8 mouse cellular contexts compared by ENCODE assay signal in the genomic region with DNA sequence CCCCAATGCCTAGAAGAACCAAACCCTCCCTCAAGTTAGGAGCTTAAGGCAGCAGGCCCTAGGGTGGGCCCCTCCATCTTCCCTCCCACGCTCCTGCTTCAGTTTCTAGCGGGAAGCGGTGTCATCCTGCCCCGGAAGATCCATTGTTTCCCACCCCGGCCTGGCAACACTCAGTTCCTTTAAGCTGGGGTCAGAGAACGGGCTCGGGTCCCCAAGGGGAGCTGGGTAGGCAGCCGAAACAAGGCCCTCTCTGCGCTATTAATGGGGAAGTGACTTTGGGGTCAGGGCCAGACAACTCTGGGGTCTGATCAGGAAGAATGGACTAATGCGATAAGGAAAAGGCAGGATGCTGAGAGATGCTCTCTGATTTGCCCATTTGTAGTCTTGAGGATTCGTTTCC. TPM values are rescaled to one million over a fixed set of nuclear protein-coding genes. Genes with fewer than 3 reads are reported as not detected.
DNase-seq lines count a peak whose midpoint lies in the region; ATAC-seq and TF ChIP-seq lines count a peak whose summit lies in the region.

No protein-coding gene starts in this region.

- H3K36me3 ChIP-seq in thymus, adult 2 months (ENCODE audit: control insufficient read depth, insufficient read depth, low read length), result peaks cover 19% of the 10 kb centered on the region
- H3K36me3 ChIP-seq in embryonic facial prominence, embryonic 12.5 days, result peaks cover 27% of the 10 kb centered on the region
- H3K36me3 ChIP-seq in heart, embryonic 15.5 days, result peaks cover 24% of the 10 kb centered on the region
- H3K36me3 ChIP-seq in kidney, embryonic 16.5 days (ENCODE audit: insufficient read depth, low read length), result peaks cover 24% of the 10 kb centered on the region
- H3K36me3 ChIP-seq in macrophage (ENCODE audit: inconsistent target), result 0 out of 2 replicates have a peak, but pooled peaks cover 7% of the 10 kb centered on the region

- ATAC-seq in embryonic facial prominence, embryonic 12.5 days (ENCODE audit: insufficient number of reproducible peaks, insufficient read depth, low FRiP score, low TSS enrichment), result no peak
- ATAC-seq in heart, embryonic 15.5 days (replicated peaks; ENCODE audit: insufficient number of reproducible peaks, insufficient read depth, low FRiP score, low read depth), result no peak
- ATAC-seq in kidney, embryonic 16.5 days (ENCODE audit: low FRiP score, low TSS enrichment), result no peak

- WGBS in thymus, adult 2 months, result 54% methylated on average over 11 of the region's 11 CpGs
- WGBS in embryonic facial prominence, embryonic 12.5 days, result 28% methylated on average over 11 of the region's 11 CpGs
- WGBS in heart, embryonic 15.5 days, result 28% methylated on average over 11 of the region's 11 CpGs
- WGBS in kidney, embryonic 16.5 days, result 28% methylated on average over 11 of the region's 11 CpGs
- WGBS in macrophage (ENCODE audit: missing documents), result 4% methylated on average over 11 of the region's 11 CpGs

- DNase-seq in thymus, adult 2 months, result no peak
- DNase-seq in thymus, postnatal 25 days, result no peak
- DNase-seq in urinary bladder, postnatal 10 days (ENCODE audit: low spot score), result no peak
- no peak for DNase-seq in right cerebral cortex, adult 18-20 months

- H3K4me3 ChIP-seq in thymus, adult 2 months (ENCODE audit: control insufficient read depth, insufficient read depth, low read length), result peak overlapping the region; percentile 75; the same call in 1 of the 2 replicates
- H3K4me3 ChIP-seq in embryonic facial prominence, embryonic 12.5 days, result peak overlapping the region; percentile 67
- H3K4me3 ChIP-seq in heart, embryonic 15.5 days, result peak overlapping the region; percentile 87
- H3K4me3 ChIP-seq in kidney, embryonic 16.5 days (ENCODE audit: low read length), result peak overlapping the region; percentile 82
- peak overlapping the region; percentile 83 for H3K4me3 ChIP-seq in macrophage (ENCODE audit: inconsistent target)

- no peak for TF ChIP-seq POLR2A in thymus, adult 2 months (IDR thresholded peaks at IDR 0.05; ENCODE audit: control insufficient read depth, extremely low read depth, insufficient read depth, low read length, poor library complexity)

- peak overlapping the region; percentile 78; the same call in 1 of the 2 replicates for H3K9ac ChIP-seq in embryonic facial prominence, embryonic 12.5 days
- peak overlapping the region; percentile 94; the same call in 1 of the 2 replicates for H3K9ac ChIP-seq in heart, embryonic 15.5 days
- H3K9ac ChIP-seq in kidney, embryonic 16.5 days (replicated peaks; ENCODE audit: low read length), result peak overlapping the region; percentile 98

- no peaks in the 10 kb centered on the region for H3K27me3 ChIP-seq in thymus, adult 2 months (ENCODE audit: control insufficient read depth, insufficient read depth, low read length)
- peaks cover 8% of the 10 kb centered on the region; the same call in 1 of the 2 replicates for H3K27me3 ChIP-seq in embryonic facial prominence, embryonic 12.5 days
- H3K27me3 ChIP-seq in heart, embryonic 15.5 days, result no peaks in the 10 kb centered on the region
- no peaks in the 10 kb centered on the region for H3K27me3 ChIP-seq in kidney, embryonic 16.5 days (ENCODE audit: insufficient read depth, low read length)

- H3K27ac ChIP-seq in thymus, adult 2 months (ENCODE audit: control insufficient read depth, insufficient read depth, low read length), result no peak overlapping the region
- H3K27ac ChIP-seq in embryonic facial prominence, embryonic 12.5 days, result peak overlapping the region; percentile 36; the same call in 1 of the 2 replicates
- H3K27ac ChIP-seq in heart, embryonic 15.5 days, result peak overlapping the region; percentile 99
- H3K27ac ChIP-seq in kidney, embryonic 16.5 days (ENCODE audit: low read length), result peak overlapping the region; percentile 99
- H3K27ac ChIP-seq in macrophage, result peak overlapping the region; percentile 97

- no peak for TF ChIP-seq CTCF in thymus, adult 2 months (IDR thresholded peaks at IDR 0.05; ENCODE audit: borderline replicate concordance, control insufficient read depth, extremely low read depth, insufficient read depth, low read length, poor library complexity)

- peaks cover 10% of the 10 kb centered on the region; the same call in 1 of the 2 replicates for H3K79me2 ChIP-seq in macrophage (ENCODE audit: inconsistent target)

- H3K4me1 ChIP-seq in thymus, adult 2 months (replicated peaks; ENCODE audit: control insufficient read depth, insufficient read depth, low read length), result peaks cover 15% of the 10 kb centered on the region
- peaks cover 40% of the 10 kb centered on the region for H3K4me1 ChIP-seq in embryonic facial prominence, embryonic 12.5 days
- peaks cover 53% of the 10 kb centered on the region for H3K4me1 ChIP-seq in heart, embryonic 15.5 days (replicated peaks)
- peaks cover 43% of the 10 kb centered on the region for H3K4me1 ChIP-seq in kidney, embryonic 16.5 days (ENCODE audit: insufficient read depth, low read length)

- H3K4me2 ChIP-seq in embryonic facial prominence, embryonic 12.5 days (replicated peaks), result peak overlapping the region; percentile 58
- H3K4me2 ChIP-seq in heart, embryonic 15.5 days, result peak overlapping the region; percentile 82
- peak overlapping the region; percentile 80 for H3K4me2 ChIP-seq in kidney, embryonic 16.5 days (replicated peaks; ENCODE audit: low read depth, low read length)

- no peaks in the 10 kb centered on the region for H3K9me3 ChIP-seq in embryonic facial prominence, embryonic 12.5 days
- no peaks in the 10 kb centered on the region for H3K9me3 ChIP-seq in heart, embryonic 15.5 days (replicated peaks)
- no peaks in the 10 kb centered on the region for H3K9me3 ChIP-seq in kidney, embryonic 16.5 days (ENCODE audit: low read length)

RNA-seq across cellular contexts. Expression of gene Tmem88, which starts 1.3 kb away (rescaled TPM):
- 7.3 and 9.3 TPM in 2 replicates for polyA plus RNA-seq in thymus, adult 2 months (2012; rRNA removed)
- polyA plus RNA-seq in embryonic facial prominence, embryonic 12.5 days (2016; fragmentation: Nextera tagmentation; extraction: Ambion mirVana), result 18.1 and 21.3 TPM in 2 replicates
- polyA plus RNA-seq in heart, embryonic 15.5 days (2015; fragmentation: Nextera tagmentation; extraction: Ambion mirVana), result 37.3 and 40.6 TPM in 2 replicates
- 46.5 and 47.7 TPM in 2 replicates for polyA plus RNA-seq in kidney, embryonic 16.5 days (2015; fragmentation: Nextera tagmentation; extraction: Ambion mirVana)
- total RNA-seq in macrophage (2018; cell fraction: chromatin; rRNA removed), result 10 to 100 TPM in 7 of 26 experiments, 1 to 10 TPM in 15, under 1 TPM in 3, not detected in 1; 0.46 to 36.3 (median 4.9) TPM
- total RNA-seq in macrophage (2018; cell fraction: cytosol; rRNA removed), result 1 to 10 TPM in 4 of 26 experiments, under 1 TPM in 19, not detected in 3; 0.05 to 1.7 (median 0.34) TPM
- total RNA-seq in macrophage (2018; cell fraction: nucleus; rRNA removed), result 10 to 100 TPM in 6 of 26 experiments, 1 to 10 TPM in 13, under 1 TPM in 1, not detected in 6; 0.36 to 23.4 (median 3.3) TPM
- polyA plus RNA-seq in macrophage (2018), result 0.09 TPM in 1 of 3 replicates, not detected in the others

RNA-seq across cellular contexts. Expression of gene Cyb5d1, which starts 1.3 kb away (rescaled TPM):
- polyA plus RNA-seq in thymus, adult 2 months (2012; rRNA removed), result 37.2 and 41.5 TPM in 2 replicates
- polyA plus RNA-seq in embryonic facial prominence, embryonic 12.5 days (2016; fragmentation: Nextera tagmentation; extraction: Ambion mirVana), result 44.6 and 50.0 TPM in 2 replicates
- 20.6 and 24.0 TPM in 2 replicates for polyA plus RNA-seq in heart, embryonic 15.5 days (2015; fragmentation: Nextera tagmentation; extraction: Ambion mirVana)
- 34.0 and 37.3 TPM in 2 replicates for polyA plus RNA-seq in kidney, embryonic 16.5 days (2015; fragmentation: Nextera tagmentation; extraction: Ambion mirVana)
- 10 to 100 TPM; 10.2 to 51.5 (median 24.5) TPM for total RNA-seq in macrophage (2018; cell fraction: chromatin; rRNA removed)
- total RNA-seq in macrophage (2018; cell fraction: cytosol; rRNA removed), result 10 to 100 TPM; 16.0 to 40.0 (median 24.4) TPM
- 10 to 100 TPM; 17.0 to 48.9 (median 26.3) TPM for total RNA-seq in macrophage (2018; cell fraction: nucleus; rRNA removed)
- 25.0 to 35.1 TPM (median 31.3 TPM) in 3 replicates for polyA plus RNA-seq in macrophage (2018)

RNA-seq across cellular contexts. Expression of gene Naa38, which starts 1.5 kb away (rescaled TPM):
- 139 and 170 TPM in 2 replicates for polyA plus RNA-seq in thymus, adult 2 months (2012; rRNA removed)
- polyA plus RNA-seq in embryonic facial prominence, embryonic 12.5 days (2016; fragmentation: Nextera tagmentation; extraction: Ambion mirVana), result 126 and 129 TPM in 2 replicates
- polyA plus RNA-seq in heart, embryonic 15.5 days (2015; fragmentation: Nextera tagmentation; extraction: Ambion mirVana), result 129 and 132 TPM in 2 replicates
- 142 and 150 TPM in 2 replicates for polyA plus RNA-seq in kidney, embryonic 16.5 days (2015; fragmentation: Nextera tagmentation; extraction: Ambion mirVana)
- total RNA-seq in macrophage (2018; cell fraction: chromatin; rRNA removed), result 10 to 100 TPM in 1 of 26 experiments, 1 to 10 TPM in 18, not detected in 7; 1.8 to 14.1 (median 4.3) TPM
- 100 to 1,000 TPM in 5 of 26 experiments, 10 to 100 TPM in 21; 63.9 to 111 (median 87.7) TPM for total RNA-seq in macrophage (2018; cell fraction: cytosol; rRNA removed)
- 10 to 100 TPM in 19 of 26 experiments, 1 to 10 TPM in 7; 5.4 to 34.6 (median 15.8) TPM for total RNA-seq in macrophage (2018; cell fraction: nucleus; rRNA removed)
- 60.0 to 104 TPM (median 95.8 TPM) in 3 replicates for polyA plus RNA-seq in macrophage (2018)

RNA-seq across cellular contexts. Expression of gene Kdm6b, which starts 16.7 kb away (rescaled TPM):
- polyA plus RNA-seq in thymus, adult 2 months (2012; rRNA removed), result 61.0 and 77.3 TPM in 2 replicates
- polyA plus RNA-seq in embryonic facial prominence, embryonic 12.5 days (2016; fragmentation: Nextera tagmentation; extraction: Ambion mirVana), result 42.3 and 43.4 TPM in 2 replicates
- polyA plus RNA-seq in heart, embryonic 15.5 days (2015; fragmentation: Nextera tagmentation; extraction: Ambion mirVana), result 18.6 and 19.5 TPM in 2 replicates
- polyA plus RNA-seq in kidney, embryonic 16.5 days (2015; fragmentation: Nextera tagmentation; extraction: Ambion mirVana), result 26.0 and 31.3 TPM in 2 replicates
- 100 to 1,000 TPM in 17 of 26 experiments, 10 to 100 TPM in 9; 22.8 to 979 (median 248) TPM for total RNA-seq in macrophage (2018; cell fraction: chromatin; rRNA removed)
- 100 to 1,000 TPM in 4 of 26 experiments, 10 to 100 TPM in 22; 10.2 to 238 (median 34.9) TPM for total RNA-seq in macrophage (2018; cell fraction: cytosol; rRNA removed)
- total RNA-seq in macrophage (2018; cell fraction: nucleus; rRNA removed), result 100 to 1,000 TPM in 14 of 26 experiments, 10 to 100 TPM in 12; 16.8 to 645 (median 137) TPM
- 4.5 to 15.0 TPM (median 11.0 TPM) in 3 replicates for polyA plus RNA-seq in macrophage (2018)

RNA-seq across cellular contexts. Expression of gene Chd3, which starts 27.6 kb away (rescaled TPM):
- polyA plus RNA-seq in thymus, adult 2 months (2012; rRNA removed), result 278 and 280 TPM in 2 replicates
- polyA plus RNA-seq in embryonic facial prominence, embryonic 12.5 days (2016; fragmentation: Nextera tagmentation; extraction: Ambion mirVana), result 130 and 135 TPM in 2 replicates
- 14.2 and 22.9 TPM in 2 replicates for polyA plus RNA-seq in heart, embryonic 15.5 days (2015; fragmentation: Nextera tagmentation; extraction: Ambion mirVana)
- polyA plus RNA-seq in kidney, embryonic 16.5 days (2015; fragmentation: Nextera tagmentation; extraction: Ambion mirVana), result 58.6 and 67.2 TPM in 2 replicates
- 100 to 1,000 TPM in 25 of 26 experiments, 10 to 100 TPM in 1; 63.9 to 453 (median 249) TPM for total RNA-seq in macrophage (2018; cell fraction: chromatin; rRNA removed)
- 10 to 100 TPM; 29.0 to 87.7 (median 51.6) TPM for total RNA-seq in macrophage (2018; cell fraction: cytosol; rRNA removed)
- total RNA-seq in macrophage (2018; cell fraction: nucleus; rRNA removed), result 100 to 1,000 TPM in 19 of 26 experiments, 10 to 100 TPM in 7; 53.3 to 254 (median 120) TPM
- polyA plus RNA-seq in macrophage (2018), result 43.6 to 105 TPM (median 82.3 TPM) in 3 replicates
